Mouse (Mus musculus): ENCODE results near the gene BC025920. TPM values are rescaled to one million over a fixed set of nuclear protein-coding genes. Genes with fewer than 3 reads are reported as not detected.

The BC025920 gene
- polyA plus RNA-seq, 2 experiments: 0.11 to 2.4 TPM

- ATAC-seq (ENCODE audit: insufficient read depth) (no peak), DNase-seq (ENCODE audit: low read depth in 3 of 3, low spot score in 3 of 3) (no peak)
- Histone ChIP-seq H3K4me2 (ENCODE audit: low read depth) (no peak overlapping the region), H3K36me3 (replicated peaks; ENCODE audit: control insufficient read depth, insufficient read depth, low read depth) (no peaks in the 10 kb centered on the region), H3K9ac (replicated peaks) (no peak overlapping the region), H3K4me3 (ENCODE audit: insufficient read depth in 1 of 2, low read depth in 2 of 2, low read length in 2 of 2) (no peak overlapping the region), H3K9me3 (ENCODE audit: control insufficient read depth, low read length) (no peaks in the 10 kb centered on the region), H3K27me3 (ENCODE audit: control insufficient read depth, insufficient read depth, low read length) (peaks cover 15% of the 10 kb centered on the region), H3K27ac (no peak overlapping the region), H3K4me1 (replicated peaks; ENCODE audit: control insufficient read depth in 2 of 2, insufficient read depth in 2 of 2, low read length in 1 of 2) (peaks cover 16 to 43% of the 10 kb centered on the region in 2 experiments)
- WGBS (ENCODE audit: insufficient replicate concordance): 37% methylated on average over 3 of the region's 3 CpGs
- TF ChIP-seq EP300 (IDR thresholded peaks at IDR 0.05; ENCODE audit: low read depth): no peak
- TF ChIP-seq CTCF (IDR thresholded peaks at IDR 0.05; ENCODE audit: low read depth): no peak
These were observed 7.7 kb upstream of the BC025920 start for GRCm38 (mm10) chr10:81598342-81598741.

DNA sequence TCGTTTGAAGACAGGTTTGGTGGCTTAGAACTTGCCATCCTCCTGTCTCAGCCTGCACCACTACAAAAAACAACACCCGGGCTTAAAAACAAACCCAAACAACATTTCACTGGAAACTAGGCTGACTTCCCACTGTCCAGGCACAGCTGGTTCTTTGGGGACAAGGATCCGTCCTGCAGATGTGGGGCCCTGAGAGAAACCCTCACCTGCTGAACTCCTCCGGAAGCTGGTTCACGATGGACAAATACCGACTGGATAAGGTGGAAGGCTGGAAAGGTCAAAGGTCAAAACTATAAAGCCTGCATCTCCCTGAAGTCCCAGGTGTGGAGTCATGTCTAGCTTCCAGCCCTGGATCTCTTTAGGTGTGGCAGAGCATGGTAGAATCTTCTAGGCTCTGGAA, 7.2 kb upstream of the BC025920 start:
- Histone ChIP-seq H3K9ac (replicated peaks) (no peak overlapping the region), H3K4me1 (replicated peaks; ENCODE audit: control insufficient read depth in 2 of 2, insufficient read depth in 2 of 2, low read length in 1 of 2) (peaks cover 16 to 43% of the 10 kb centered on the region in 2 experiments), H3K27ac (no peak overlapping the region), H3K27me3 (ENCODE audit: control insufficient read depth, insufficient read depth, low read length) (peaks cover 15% of the 10 kb centered on the region), H3K9me3 (ENCODE audit: control insufficient read depth, low read length) (no peaks in the 10 kb centered on the region), H3K4me2 (ENCODE audit: low read depth) (no peak overlapping the region), H3K4me3 (ENCODE audit: insufficient read depth in 1 of 2, low read depth in 2 of 2, low read length in 2 of 2) (no peak overlapping the region), H3K36me3 (replicated peaks; ENCODE audit: control insufficient read depth, insufficient read depth, low read depth) (no peaks in the 10 kb centered on the region)
- TF ChIP-seq EP300 (IDR thresholded peaks at IDR 0.05; ENCODE audit: low read depth): no peak
- no peak for TF ChIP-seq CTCF (IDR thresholded peaks at IDR 0.05; ENCODE audit: low read depth)
- ATAC-seq (ENCODE audit: insufficient read depth): no peak
- no peak for DNase-seq (ENCODE audit: low read depth in 3 of 3, low spot score in 3 of 3)
- WGBS (ENCODE audit: insufficient replicate concordance): 44% methylated on average over 6 of the region's 6 CpGs

DNA sequence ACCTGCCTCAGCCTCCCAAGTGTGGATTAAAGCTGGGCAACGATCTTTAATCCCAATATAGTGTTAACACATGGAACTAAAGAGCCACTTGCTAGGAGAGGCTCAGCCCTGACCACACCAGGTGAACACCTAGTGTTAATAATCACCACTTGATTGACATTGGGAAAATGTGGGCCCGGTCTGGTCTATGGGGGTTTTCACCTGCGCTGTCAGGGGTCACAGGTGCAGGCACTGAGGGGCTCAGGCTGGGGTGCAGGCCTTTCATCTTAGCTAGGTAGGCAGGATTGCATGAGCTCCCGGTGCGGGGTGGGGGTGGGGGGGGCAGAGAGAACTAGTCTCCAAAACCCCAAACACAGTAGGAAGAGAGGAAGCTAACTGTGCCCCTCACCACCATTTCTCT, 6.4 kb upstream of the BC025920 start:
- Histone ChIP-seq H3K4me2 (ENCODE audit: low read depth) (no peak overlapping the region), H3K9me3 (ENCODE audit: control insufficient read depth, low read length) (no peaks in the 10 kb centered on the region), H3K36me3 (replicated peaks; ENCODE audit: control insufficient read depth, insufficient read depth, low read depth) (no peaks in the 10 kb centered on the region), H3K27me3 (ENCODE audit: control insufficient read depth, insufficient read depth, low read length) (peaks cover 15% of the 10 kb centered on the region), H3K4me3 (ENCODE audit: insufficient read depth in 1 of 2, low read depth in 2 of 2, low read length in 2 of 2) (no peak overlapping the region), H3K4me1 (replicated peaks; ENCODE audit: control insufficient read depth in 2 of 2, insufficient read depth in 2 of 2, low read length in 1 of 2) (peaks cover 18 to 44% of the 10 kb centered on the region in 2 experiments), H3K27ac (no peak overlapping the region), H3K9ac (replicated peaks) (no peak overlapping the region)
- DNase-seq (ENCODE audit: low read depth in 3 of 3, low spot score in 3 of 3) (no peak), ATAC-seq (ENCODE audit: insufficient read depth) (no peak)
- TF ChIP-seq CTCF (IDR thresholded peaks at IDR 0.05; ENCODE audit: low read depth) (no peak), EP300 (IDR thresholded peaks at IDR 0.05; ENCODE audit: low read depth) (no peak)
- WGBS (ENCODE audit: insufficient replicate concordance): 63% methylated on average over 5 of the region's 5 CpGs

GRCm38 (mm10) chr10:81600096-81600495, 6.0 kb upstream of the BC025920 start:
- Histone ChIP-seq H3K4me3 (ENCODE audit: insufficient read depth in 1 of 2, low read depth in 2 of 2, low read length in 2 of 2) (no peak overlapping the region), H3K4me1 (replicated peaks; ENCODE audit: control insufficient read depth in 2 of 2, insufficient read depth in 2 of 2, low read length in 1 of 2) (peaks cover 21 to 48% of the 10 kb centered on the region in 2 experiments), H3K36me3 (replicated peaks; ENCODE audit: control insufficient read depth, insufficient read depth, low read depth) (no peaks in the 10 kb centered on the region), H3K27ac (no peak overlapping the region), H3K9ac (replicated peaks) (no peak overlapping the region), H3K9me3 (ENCODE audit: control insufficient read depth, low read length) (no peaks in the 10 kb centered on the region), H3K27me3 (ENCODE audit: control insufficient read depth, insufficient read depth, low read length) (peaks cover 12% of the 10 kb centered on the region), H3K4me2 (ENCODE audit: low read depth) (peak overlapping the region; percentile 44)
- DNase-seq (ENCODE audit: low read depth in 3 of 3, low spot score in 3 of 3) (no peak), ATAC-seq (ENCODE audit: insufficient read depth) (no peak)
- 34% methylated on average over 10 of the region's 10 CpGs for whole genome bisulfite sequencing (ENCODE audit: insufficient replicate concordance)
- TF ChIP-seq CTCF (IDR thresholded peaks at IDR 0.05; ENCODE audit: low read depth): no peak

DNA sequence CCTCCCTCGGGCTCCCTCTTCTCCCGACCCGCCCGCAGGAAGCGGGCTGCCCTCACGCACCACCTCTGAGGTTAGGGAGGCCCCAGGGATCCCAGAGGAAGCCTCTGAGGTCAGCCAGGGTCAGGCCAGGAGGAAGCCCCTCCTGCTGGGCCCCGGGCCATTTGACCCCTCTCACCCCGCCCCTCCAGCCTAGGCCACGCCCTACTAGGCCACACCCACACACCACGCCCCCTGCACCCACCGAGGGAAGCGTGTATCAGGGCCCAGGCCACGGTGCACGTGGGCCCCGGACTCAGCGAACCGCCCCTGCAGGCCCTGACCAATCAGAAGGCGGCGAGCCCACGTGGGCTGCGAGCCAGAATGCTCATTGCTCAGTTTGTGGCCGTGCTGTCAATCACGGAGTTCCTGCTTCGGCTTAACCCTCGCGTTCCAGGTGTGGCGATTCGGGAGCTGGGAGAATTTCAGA, 5.3 kb upstream of the BC025920 start, which contains the start of gene Tle6:
TSS of gene Tle6 (minus strand) at position 336 of the 466 bp plus-strand sequence.
- DNase-seq (ENCODE audit: low read depth in 3 of 3, low spot score in 3 of 3) (peak; percentile 86 to 88 (median 87)), ATAC-seq (ENCODE audit: insufficient read depth) (peak; percentile 85)
- H3K4me2 ChIP-seq (ENCODE audit: low read depth): peak within 1 kb of the TSS; percentile 44
- no peaks in the 10 kb centered on the region for H3K36me3 ChIP-seq (replicated peaks; ENCODE audit: control insufficient read depth, insufficient read depth, low read depth)
- TF ChIP-seq EP300 (IDR thresholded peaks at IDR 0.05; ENCODE audit: low read depth): no peak
- H3K9ac ChIP-seq (replicated peaks): no peak within 1 kb of the TSS
- WGBS (ENCODE audit: insufficient replicate concordance): under 1% methylated on average over 28 of the region's 28 CpGs
- peak within 1 kb of the TSS; percentile 12 to 54 for H3K4me3 ChIP-seq (ENCODE audit: insufficient read depth in 1 of 2, low read depth in 2 of 2, low read length in 2 of 2)
- peaks cover 10% of the 10 kb centered on the region for H3K27me3 ChIP-seq (ENCODE audit: control insufficient read depth, insufficient read depth, low read length)
- H3K4me1 ChIP-seq (replicated peaks; ENCODE audit: control insufficient read depth in 2 of 2, insufficient read depth in 2 of 2, low read length in 1 of 2): peaks cover 25 to 54% of the 10 kb centered on the region in 2 experiments
- no peak within 1 kb of the TSS for H3K27ac ChIP-seq
- H3K9me3 ChIP-seq (ENCODE audit: control insufficient read depth, low read length): no peaks in the 10 kb centered on the region

Data from liver, embryonic 14.5 days (tissue).